Mouse (Mus musculus) cerebellum, postnatal 14 days (tissue): ENCODE results near the gene Acadsb.

Source experiments
- DNase-seq, 2 experiments: peaks; one replicate each; pipeline ENCODE4 v3.0.0; 2021; ENCODE audit warnings: mixed read lengths in 2 of 2

The Acadsb gene

DNA sequence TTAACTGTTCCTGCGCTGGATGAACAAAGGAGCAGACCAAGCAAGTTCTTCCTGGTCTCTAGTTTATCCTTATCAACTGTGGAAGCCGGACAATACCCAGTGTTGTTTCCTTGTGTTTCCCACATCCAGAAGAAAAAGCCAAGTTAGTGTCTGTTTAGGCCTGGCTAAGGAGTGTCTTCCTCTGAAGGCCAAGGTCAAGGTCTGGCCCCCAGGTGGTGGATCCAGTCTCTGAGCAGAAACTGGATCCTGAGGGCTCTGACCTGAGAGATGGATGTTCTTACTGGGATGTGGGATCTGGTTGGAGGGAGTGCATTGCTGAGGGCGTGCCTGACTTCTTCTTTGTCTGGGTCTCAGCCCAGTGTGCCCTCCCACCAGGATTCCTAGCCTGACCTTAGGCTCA is 55.3 kb downstream of the Acadsb start:
- no peak for DNase-seq

DNA sequence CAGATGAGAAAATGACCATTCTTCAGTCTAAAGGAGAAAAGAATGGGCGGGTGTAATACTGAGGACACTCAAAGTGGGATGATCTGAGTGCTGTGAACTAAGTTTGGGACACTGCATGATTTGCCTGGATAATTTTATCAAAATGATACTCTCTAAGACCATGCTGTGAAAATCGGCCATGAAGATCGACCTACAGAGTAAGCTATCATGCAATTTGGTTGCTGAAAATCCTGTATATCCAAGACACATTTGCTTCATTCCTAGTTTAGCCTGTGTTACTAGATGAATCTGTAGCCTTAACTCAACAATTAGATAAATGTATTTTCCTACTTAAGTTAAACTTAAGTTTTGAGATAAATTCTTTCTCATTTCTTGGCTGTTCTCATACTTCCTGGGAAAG is 56.9 kb downstream of the Acadsb start:
- no peak for DNase-seq

GRCm38 (mm10) chr7:131469506-131469905 is 59.1 kb downstream of the Acadsb start:
- DNase-seq, result no peak

DNA sequence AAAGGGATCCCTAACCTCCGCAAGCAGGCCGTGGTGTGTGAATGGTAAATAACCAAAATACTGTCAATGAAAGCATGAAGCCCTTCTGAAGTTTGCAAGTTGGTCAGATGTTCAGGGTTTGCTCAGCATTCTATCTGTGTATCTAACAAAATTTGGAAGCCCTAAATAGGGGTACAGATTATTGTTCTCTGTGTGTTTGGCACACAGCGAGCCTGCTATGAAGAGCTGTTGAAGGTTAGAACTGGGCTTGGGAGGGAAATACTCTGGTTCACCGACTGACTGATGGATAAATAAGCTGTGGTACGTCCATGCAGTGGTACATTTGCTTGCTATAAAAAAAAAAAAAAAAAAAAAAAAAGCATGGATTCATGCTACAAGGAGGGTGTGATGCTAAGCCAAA is 61.1 kb downstream of the Acadsb start:
- no peak for DNase-seq

- no peak for DNase-seq
Measured at GRCm38 (mm10) chr7:131477140-131477539, 66.7 kb downstream of the Acadsb start.

DNA sequence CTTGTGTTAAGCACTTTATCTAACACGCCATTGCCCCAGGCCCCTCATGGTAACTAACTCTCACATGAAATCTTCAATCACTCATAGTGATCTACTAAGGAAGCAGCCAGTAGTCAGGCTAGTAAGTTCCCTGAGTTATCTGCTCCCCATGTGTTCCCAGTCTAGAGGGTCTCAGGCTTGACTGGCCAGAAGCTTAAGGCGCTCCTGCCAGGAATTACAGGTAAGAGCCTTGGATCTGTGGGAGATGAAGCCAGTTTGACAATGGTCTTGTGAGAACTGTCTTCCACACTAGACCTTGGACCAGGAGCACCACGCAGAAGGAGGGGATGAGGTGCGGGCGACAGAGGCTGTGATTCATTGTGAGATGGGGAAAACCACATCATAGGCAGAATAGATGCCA is 68.0 kb downstream of the Acadsb start:
- DNase-seq, result no peak
